In the genomic region with DNA sequence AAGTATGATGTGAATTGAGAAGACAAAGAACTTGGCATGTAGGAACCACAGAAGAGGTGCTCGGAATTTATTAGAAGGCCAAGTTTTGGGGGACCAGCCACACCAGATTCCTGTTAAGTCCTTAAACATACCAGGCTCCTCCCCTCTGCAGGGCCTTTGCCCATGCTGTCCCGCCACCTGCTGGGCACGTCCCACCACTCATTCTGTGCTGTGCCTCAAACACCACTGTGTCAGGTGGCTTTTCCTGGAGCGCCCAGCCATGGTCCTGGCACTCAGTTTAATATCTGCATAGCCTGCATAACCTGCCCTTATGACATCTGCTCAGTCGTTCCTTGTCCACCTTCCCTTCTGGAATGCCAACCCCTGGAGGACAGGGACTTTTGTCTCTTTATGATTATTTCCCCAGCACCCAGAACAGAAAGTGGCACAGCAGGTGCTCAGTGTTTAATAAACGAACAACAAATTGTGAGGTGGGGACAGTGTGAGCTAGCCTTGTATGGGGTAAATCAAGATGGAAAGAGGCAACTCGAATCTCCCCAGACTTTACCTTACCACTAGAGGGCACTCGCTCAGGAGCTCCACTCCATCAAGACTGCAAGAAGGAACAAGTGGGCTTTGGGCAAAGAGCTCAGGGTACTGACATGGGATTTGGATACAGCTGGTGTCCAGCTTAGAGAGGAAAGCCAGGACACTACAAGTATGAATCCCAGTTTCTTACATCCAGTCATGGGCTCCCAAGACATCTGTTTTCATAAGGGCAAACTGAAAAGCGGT, we compare ENCODE assay signal across 10 mouse cellular contexts. TPM values are rescaled to one million over a fixed set of nuclear protein-coding genes. Genes with fewer than 3 reads are reported as not detected.
DNase-seq lines count a peak whose midpoint lies in the region; ATAC-seq and TF ChIP-seq lines count a peak whose summit lies in the region.
"Had no signal": no experiment of that assay in that cellular context is flagged by ENCODE, and none has a peak within 500 bp of the region (broad histone marks: within the 10 kb centered on the region; RNA-seq: fewer than 3 reads in every experiment).

No protein-coding gene starts in this region.

- no peak for ATAC-seq in neural tube, embryonic 13.5 days (ENCODE audit: low read depth)

- intact Hi-C loops in left cerebral cortex, adult 2 months (cut with DNase I) = loop anchor here (1.0 to 10.0 kb wide), 3 partner anchors 46 to 1538 kb away; partner anchors contain the start of gene Rgl2

- H3K36me3 ChIP-seq in neural tube, embryonic 13.5 days = peaks cover 46% of the 10 kb centered on the region
- H3K36me3 ChIP-seq: heart, embryonic 15.5 days had no signal

- H3K27me3 ChIP-seq in neural tube, embryonic 13.5 days = peaks cover 19% of the 10 kb centered on the region

- no peak overlapping the region for H3K9ac ChIP-seq in neural tube, embryonic 13.5 days
- H3K9ac ChIP-seq: heart, embryonic 15.5 days; midbrain, embryonic 12.5 days had no signal

- peak; percentile 75 for TF ChIP-seq CTCF in left cerebral cortex, adult 2 months (IDR thresholded peaks at IDR 0.05)

- no peaks in the 10 kb centered on the region for H3K9me3 ChIP-seq in neural tube, embryonic 13.5 days
- H3K9me3 ChIP-seq: heart, embryonic 15.5 days; midbrain, embryonic 12.5 days had no signal

- no peak overlapping the region for H3K4me3 ChIP-seq in left cerebral cortex, adult 2 months
- no peak overlapping the region for H3K4me3 ChIP-seq in neural tube, embryonic 13.5 days
- H3K4me3 ChIP-seq: heart, embryonic 15.5 days; midbrain, embryonic 12.5 days had no signal

- no peak overlapping the region for H3K27ac ChIP-seq in left cerebral cortex, adult 2 months
- H3K27ac ChIP-seq in neural tube, embryonic 13.5 days (replicated peaks) = no peak overlapping the region
- H3K27ac ChIP-seq: heart, embryonic 15.5 days; midbrain, embryonic 12.5 days had no signal

- WGBS in neural tube, embryonic 13.5 days = 73% methylated on average over 9 of the region's 9 CpGs

- H3K4me1 ChIP-seq in neural tube, embryonic 13.5 days (replicated peaks) = peaks cover 21% of the 10 kb centered on the region

- peak overlapping the region; percentile 95; the same call in 1 of the 2 replicates for H3K4me2 ChIP-seq in neural tube, embryonic 13.5 days
- H3K4me2 ChIP-seq: heart, embryonic 15.5 days; midbrain, embryonic 12.5 days had no signal

- peak; percentile 66 for DNase-seq in cerebellum, adult 9-10 months
- DNase-seq in cerebellum, adult 11-12 months = no peak
- DNase-seq in left cerebral cortex, adult 2 months (ENCODE audit: extremely low spot score in 1 of 2, low spot score in 2 of 2) = no peak
- no peak for DNase-seq in left cerebral cortex, adult 8-10 months (ENCODE audit: low spot score in 2 of 2)
- peak; percentile 67 for DNase-seq in ZHBTc4 (ENCODE audit: low read depth, low spot score)
- DNase-seq in kidney, postnatal 10 days = peak; percentile 58
- DNase-seq in ovary, postnatal 36 days (ENCODE audit: low spot score) = no peak

RNA-seq across cellular contexts. Expression of gene Wiz, which starts 2.4 kb away (rescaled TPM):
- total RNA-seq in left cerebral cortex, adult 2 months (2021) = 10 to 100 TPM; 45.9 to 48.4 TPM
- total RNA-seq in left cerebral cortex, adult 8-10 months (2022) = 10 to 100 TPM; 46.6 to 50.3 (median 49.1) TPM
- 33.2 and 39.8 TPM in 2 replicates for polyA plus RNA-seq in neural tube, embryonic 13.5 days (2015; fragmentation: Nextera tagmentation; extraction: Ambion mirVana)

RNA-seq across cellular contexts. Expression of gene Rasal3, which starts 16.5 kb away (rescaled TPM):
- total RNA-seq in left cerebral cortex, adult 2 months (2021) = 1 to 10 TPM; 3.8 to 5.2 TPM
- total RNA-seq in left cerebral cortex, adult 8-10 months (2022) = 10 to 100 TPM in 2 of 4 experiments, 1 to 10 TPM in 2; 3.8 to 11.5 (median 7.6) TPM
- polyA plus RNA-seq in neural tube, embryonic 13.5 days (2015; fragmentation: Nextera tagmentation; extraction: Ambion mirVana) = 0.54 and 0.71 TPM in 2 replicates

RNA-seq across cellular contexts. Expression of gene Akap8l, which starts 36.4 kb away (rescaled TPM):
- 100 to 1,000 TPM; 230 to 236 TPM for total RNA-seq in left cerebral cortex, adult 2 months (2021)
- 100 to 1,000 TPM; 184 to 217 (median 195) TPM for total RNA-seq in left cerebral cortex, adult 8-10 months (2022)
- polyA plus RNA-seq in neural tube, embryonic 13.5 days (2015; fragmentation: Nextera tagmentation; extraction: Ambion mirVana) = 153 and 154 TPM in 2 replicates

RNA-seq across cellular contexts. Expression of gene Pglyrp2, which starts 37.1 kb away (rescaled TPM):
- total RNA-seq in left cerebral cortex, adult 2 months (2021) = not detected
- total RNA-seq in left cerebral cortex, adult 8-10 months (2022) = not detected
- polyA plus RNA-seq in neural tube, embryonic 13.5 days (2015; fragmentation: Nextera tagmentation; extraction: Ambion mirVana) = not detected in 2 replicates
- polyA plus RNA-seq: midbrain, embryonic 12.5 days had no signal

Comparison
In these comparisons a context has a peak if more than half of its experiments do, and no peak if none do; other contexts are left out.
1. DNase-seq: peak in cerebellum, adult 9-10 months (single experiment), ZHBTc4 (single experiment) and kidney, postnatal 10 days (single experiment); none in cerebellum, adult 11-12 months (single experiment), left cerebral cortex, adult 2 months (0 of 2), left cerebral cortex, adult 8-10 months (0 of 2) and ovary, postnatal 36 days (single experiment).